Mouse (Mus musculus): Measurements from ENCODE around the gene Klrc3. TPM values are rescaled to one million over a fixed set of nuclear protein-coding genes. Genes with fewer than 3 reads are reported as not detected.
"Not testable (repeated sequence)": the region's sequence is repeated elsewhere in the genome, so short reads cannot be mapped to it uniquely, and the experiment has no call there.

The Klrc3 gene
- polyA plus RNA-seq (2015; fragmentation: Nextera tagmentation; extraction: Ambion mirVana) = not detected in 2 replicates

GRCm38 (mm10) chr6:129643237-129643636, at the start of gene Klrc3:
Gene Klrc3, minus strand, starts transcription at chr6:129643337.
- not testable (repeated sequence) for H3K27ac ChIP-seq (ENCODE audit: low read length); H3K9ac ChIP-seq (ENCODE audit: low read length); H3K9me3 ChIP-seq (replicated peaks; ENCODE audit: control insufficient read depth, low read length); H3K27me3 ChIP-seq (ENCODE audit: control insufficient read depth, insufficient read depth, low read length); H3K36me3 ChIP-seq (ENCODE audit: control insufficient read depth, insufficient read depth); ATAC-seq (replicated peaks; ENCODE audit: extremely low read depth, insufficient read depth, low FRiP score); H3K4me2 ChIP-seq (ENCODE audit: low read depth, low read length); H3K4me3 ChIP-seq (ENCODE audit: low read length); H3K4me1 ChIP-seq (ENCODE audit: control insufficient read depth, insufficient read depth, low read length)
- 74% methylated on average over 3 of the region's 3 CpGs for WGBS

GRCm38 (mm10) chr6:129691436-129691835, 48.3 kb upstream of the Klrc3 start:
- H3K27ac ChIP-seq (ENCODE audit: low read length); H3K36me3 ChIP-seq (ENCODE audit: control insufficient read depth, insufficient read depth); H3K9me3 ChIP-seq (replicated peaks; ENCODE audit: control insufficient read depth, low read length); H3K4me1 ChIP-seq (ENCODE audit: control insufficient read depth, insufficient read depth, low read length); H3K4me3 ChIP-seq (ENCODE audit: low read length); H3K4me2 ChIP-seq (ENCODE audit: low read depth, low read length); ATAC-seq (replicated peaks; ENCODE audit: extremely low read depth, insufficient read depth, low FRiP score); H3K27me3 ChIP-seq (ENCODE audit: control insufficient read depth, insufficient read depth, low read length); H3K9ac ChIP-seq (ENCODE audit: low read length): not testable (repeated sequence)
- 58% methylated on average over 10 of the region's 10 CpGs for WGBS

- no peak overlapping the region for H3K9ac ChIP-seq (ENCODE audit: low read length)
- H3K36me3 ChIP-seq (ENCODE audit: control insufficient read depth, insufficient read depth) = no peaks in the 10 kb centered on the region
- no peaks in the 10 kb centered on the region for H3K27me3 ChIP-seq (ENCODE audit: control insufficient read depth, insufficient read depth, low read length)
- 52% methylated on average over 1 of the region's 1 CpGs for WGBS
- no peak overlapping the region for H3K27ac ChIP-seq (ENCODE audit: low read length)
- no peak for ATAC-seq (replicated peaks; ENCODE audit: extremely low read depth, insufficient read depth, low FRiP score)
- no peaks in the 10 kb centered on the region for H3K9me3 ChIP-seq (replicated peaks; ENCODE audit: control insufficient read depth, low read length)
- H3K4me3 ChIP-seq (ENCODE audit: low read length) = no peak overlapping the region
- no peaks in the 10 kb centered on the region for H3K4me1 ChIP-seq (ENCODE audit: control insufficient read depth, insufficient read depth, low read length)
- no peak overlapping the region for H3K4me2 ChIP-seq (ENCODE audit: low read depth, low read length)
These were observed 37.2 kb upstream of the Klrc3 start for GRCm38 (mm10) chr6:129680379-129680778.

GRCm38 (mm10) chr6:129678873-129679272, 35.7 kb upstream of the Klrc3 start, which contains the start of gene Klrc1:
Gene Klrc1, minus strand, starts transcription at chr6:129678973.
- 70% methylated on average over 3 of the region's 3 CpGs for WGBS
- no peaks in the 10 kb centered on the region for H3K36me3 ChIP-seq (ENCODE audit: control insufficient read depth, insufficient read depth)
- no peak within 1 kb of the TSS for H3K4me3 ChIP-seq (ENCODE audit: low read length)
- H3K27me3 ChIP-seq (ENCODE audit: control insufficient read depth, insufficient read depth, low read length) = no peaks in the 10 kb centered on the region
- H3K9ac ChIP-seq (ENCODE audit: low read length) = no peak within 1 kb of the TSS
- H3K4me1 ChIP-seq (ENCODE audit: control insufficient read depth, insufficient read depth, low read length) = no peaks in the 10 kb centered on the region
- ATAC-seq (replicated peaks; ENCODE audit: extremely low read depth, insufficient read depth, low FRiP score) = no peak
- H3K27ac ChIP-seq (ENCODE audit: low read length) = no peak within 1 kb of the TSS
- H3K9me3 ChIP-seq (replicated peaks; ENCODE audit: control insufficient read depth, low read length) = no peaks in the 10 kb centered on the region
- H3K4me2 ChIP-seq (ENCODE audit: low read depth, low read length) = no peak within 1 kb of the TSS

- H3K36me3 ChIP-seq (ENCODE audit: control insufficient read depth, insufficient read depth); H3K9me3 ChIP-seq (replicated peaks; ENCODE audit: control insufficient read depth, low read length); H3K4me3 ChIP-seq (ENCODE audit: low read length); ATAC-seq (replicated peaks; ENCODE audit: extremely low read depth, insufficient read depth, low FRiP score); H3K27me3 ChIP-seq (ENCODE audit: control insufficient read depth, insufficient read depth, low read length); H3K9ac ChIP-seq (ENCODE audit: low read length); H3K4me1 ChIP-seq (ENCODE audit: control insufficient read depth, insufficient read depth, low read length); H3K4me2 ChIP-seq (ENCODE audit: low read depth, low read length); H3K27ac ChIP-seq (ENCODE audit: low read length): not testable (repeated sequence)
- WGBS = no CpG with 5 or more reads among the region's 3 CpGs
These were observed 18.2 kb upstream of the Klrc3 start for GRCm38 (mm10) chr6:129661301-129661700.

- ATAC-seq (replicated peaks; ENCODE audit: extremely low read depth, insufficient read depth, low FRiP score); H3K27me3 ChIP-seq (ENCODE audit: control insufficient read depth, insufficient read depth, low read length); H3K4me3 ChIP-seq (ENCODE audit: low read length); H3K4me1 ChIP-seq (ENCODE audit: control insufficient read depth, insufficient read depth, low read length); H3K36me3 ChIP-seq (ENCODE audit: control insufficient read depth, insufficient read depth); H3K9me3 ChIP-seq (replicated peaks; ENCODE audit: control insufficient read depth, low read length); H3K4me2 ChIP-seq (ENCODE audit: low read depth, low read length); H3K9ac ChIP-seq (ENCODE audit: low read length); H3K27ac ChIP-seq (ENCODE audit: low read length): not testable (repeated sequence)
- WGBS = 63% methylated on average over 4 of the region's 4 CpGs
These were observed 17.5 kb upstream of the Klrc3 start, which contains the start of gene Klrc2 for GRCm38 (mm10) chr6:129660589-129660988. Gene Klrc2, minus strand, starts transcription at chr6:129660689.

- not testable (repeated sequence) for H3K4me1 ChIP-seq (ENCODE audit: control insufficient read depth, insufficient read depth, low read length); H3K9ac ChIP-seq (ENCODE audit: low read length); H3K4me2 ChIP-seq (ENCODE audit: low read depth, low read length); H3K9me3 ChIP-seq (replicated peaks; ENCODE audit: control insufficient read depth, low read length); ATAC-seq (replicated peaks; ENCODE audit: extremely low read depth, insufficient read depth, low FRiP score); H3K27ac ChIP-seq (ENCODE audit: low read length); H3K27me3 ChIP-seq (ENCODE audit: control insufficient read depth, insufficient read depth, low read length); H3K4me3 ChIP-seq (ENCODE audit: low read length); H3K36me3 ChIP-seq (ENCODE audit: control insufficient read depth, insufficient read depth)
- 62% methylated on average over 2 of the region's 3 CpGs for WGBS
These were observed 917 bp upstream of the Klrc3 start for GRCm38 (mm10) chr6:129644054-129644453.

- not testable (repeated sequence) for H3K9ac ChIP-seq (ENCODE audit: low read length); H3K4me2 ChIP-seq (ENCODE audit: low read depth, low read length); H3K27ac ChIP-seq (ENCODE audit: low read length); H3K4me1 ChIP-seq (ENCODE audit: control insufficient read depth, insufficient read depth, low read length); H3K27me3 ChIP-seq (ENCODE audit: control insufficient read depth, insufficient read depth, low read length); H3K36me3 ChIP-seq (ENCODE audit: control insufficient read depth, insufficient read depth); ATAC-seq (replicated peaks; ENCODE audit: extremely low read depth, insufficient read depth, low FRiP score); H3K9me3 ChIP-seq (replicated peaks; ENCODE audit: control insufficient read depth, low read length); H3K4me3 ChIP-seq (ENCODE audit: low read length)
- 63% methylated on average over 2 of the region's 2 CpGs for WGBS
These were observed 12.1 kb downstream of the Klrc3 start for GRCm38 (mm10) chr6:129631046-129631445.

- no peak for ATAC-seq (replicated peaks; ENCODE audit: extremely low read depth, insufficient read depth, low FRiP score)
These were observed 19.4 kb downstream of the Klrc3 start, which contains the start of gene Klrk1 for GRCm38 (mm10) chr6:129623735-129624134. Gene Klrk1, minus strand, starts transcription at chr6:129623864.

More at GRCm38 (mm10) chr6:129623735-129624134, 19.4 kb downstream of the Klrc3 start, which contains the start of gene Klrk1:
- H3K27ac ChIP-seq (ENCODE audit: low read length) = no peak within 1 kb of the TSS
- no peaks in the 10 kb centered on the region for H3K4me1 ChIP-seq (ENCODE audit: control insufficient read depth, insufficient read depth, low read length)
- H3K4me3 ChIP-seq (ENCODE audit: low read length) = no peak within 1 kb of the TSS
- H3K4me2 ChIP-seq (ENCODE audit: low read depth, low read length) = no peak within 1 kb of the TSS
- no peaks in the 10 kb centered on the region for H3K27me3 ChIP-seq (ENCODE audit: control insufficient read depth, insufficient read depth, low read length)
- H3K9me3 ChIP-seq (replicated peaks; ENCODE audit: control insufficient read depth, low read length) = no peaks in the 10 kb centered on the region
- no peaks in the 10 kb centered on the region for H3K36me3 ChIP-seq (ENCODE audit: control insufficient read depth, insufficient read depth)
- WGBS = 69% methylated on average over 4 of the region's 4 CpGs
- no peak within 1 kb of the TSS for H3K9ac ChIP-seq (ENCODE audit: low read length)

Data from heart, embryonic 16.5 days (tissue).